Mouse (Mus musculus): ENCODE measurements around the gene Txndc2.

Gene Txndc2

DNA sequence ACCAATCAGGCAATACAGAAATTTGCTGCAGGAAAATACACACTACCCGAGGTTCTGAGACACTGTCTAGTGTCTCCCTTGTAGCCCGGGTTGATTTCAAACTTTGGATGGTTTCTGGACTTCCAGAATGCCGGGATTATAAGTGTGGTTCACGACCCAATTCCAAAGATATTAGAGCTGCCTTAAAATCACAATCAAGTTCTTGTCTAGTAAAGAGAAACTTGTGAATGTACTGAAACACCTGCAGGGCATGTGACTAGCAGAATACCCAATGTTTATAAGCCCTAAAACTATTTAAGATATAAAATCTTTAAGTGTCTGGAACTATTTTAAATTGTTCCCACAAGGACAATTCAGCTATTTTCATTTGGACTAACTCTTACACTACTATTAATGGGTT lies 30.2 kb downstream of the Txndc2 start:
- DNase-seq: no peak

DNA sequence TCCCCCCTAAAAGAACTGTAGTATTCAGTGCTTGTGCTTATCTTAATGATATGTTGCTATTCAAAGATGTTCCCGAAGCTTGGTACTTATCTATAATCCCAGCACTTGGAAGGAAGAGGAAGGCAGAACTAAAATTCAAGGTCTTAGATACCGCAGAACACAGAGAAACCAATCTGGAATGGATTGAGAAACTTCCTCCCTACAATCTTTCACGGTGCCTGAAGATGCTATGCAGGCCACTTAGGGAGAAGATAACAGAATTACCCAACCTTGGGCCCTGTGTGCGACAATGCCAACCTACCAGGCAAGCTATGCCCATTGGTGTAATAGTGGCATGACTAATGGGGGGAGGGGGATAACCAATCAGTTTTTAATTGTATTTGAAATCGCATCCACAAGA lies 33.2 kb downstream of the Txndc2 start:
- DNase-seq: no peak

DNA sequence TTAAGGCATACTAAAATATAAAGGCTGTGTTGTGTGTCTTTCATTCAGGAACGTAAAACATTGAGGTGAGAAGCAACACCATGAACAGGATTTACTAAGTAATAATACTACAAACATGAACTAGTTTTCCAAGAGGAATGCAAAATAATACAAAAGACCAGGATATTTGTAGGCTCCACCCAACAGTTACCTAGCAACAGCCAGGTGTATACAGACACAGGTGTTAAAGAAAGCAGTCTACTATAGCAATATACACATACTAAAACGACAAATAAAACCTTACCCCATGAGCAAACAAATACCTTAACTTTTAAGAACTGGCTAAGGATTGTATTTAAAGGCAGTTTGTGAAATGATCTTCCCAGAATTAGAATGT lies 33.7 kb downstream of the Txndc2 start:
- no peak for DNase-seq

DNA sequence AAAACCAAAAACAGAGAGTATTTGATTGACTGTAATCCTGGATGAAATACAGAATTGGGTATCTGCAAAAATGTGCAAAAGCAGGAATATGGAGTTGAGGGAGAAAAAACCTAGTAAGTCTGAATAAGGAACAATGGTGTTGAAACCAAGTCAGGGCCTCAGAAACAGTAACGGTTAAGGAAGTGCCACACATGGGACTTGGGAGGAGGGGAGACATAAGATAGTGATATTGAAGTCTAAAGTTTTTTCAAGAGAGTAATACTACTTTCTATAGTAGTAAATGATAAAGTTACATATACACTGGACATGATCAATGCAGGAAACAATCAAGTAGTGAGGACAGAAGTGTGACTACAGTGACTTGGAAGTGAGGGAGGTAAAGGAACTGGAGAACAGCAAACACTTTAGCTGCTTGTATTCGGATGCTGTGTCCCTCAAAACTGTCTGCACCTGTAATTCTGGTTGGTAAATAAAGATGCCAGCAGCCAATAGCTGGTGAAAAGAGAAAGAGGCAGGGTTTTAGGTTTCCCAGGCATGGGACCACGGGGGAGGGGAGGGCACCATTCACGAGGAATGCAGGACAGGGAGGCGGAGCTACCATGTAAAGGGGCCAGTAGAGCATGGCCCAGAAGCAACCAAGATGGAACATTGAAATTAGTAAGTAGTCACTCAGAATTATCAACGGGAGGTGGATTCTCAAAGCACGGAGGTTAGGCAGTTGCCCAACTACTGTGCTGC lies 34.2 kb downstream of the Txndc2 start:
- no peak for DNase-seq

DNA sequence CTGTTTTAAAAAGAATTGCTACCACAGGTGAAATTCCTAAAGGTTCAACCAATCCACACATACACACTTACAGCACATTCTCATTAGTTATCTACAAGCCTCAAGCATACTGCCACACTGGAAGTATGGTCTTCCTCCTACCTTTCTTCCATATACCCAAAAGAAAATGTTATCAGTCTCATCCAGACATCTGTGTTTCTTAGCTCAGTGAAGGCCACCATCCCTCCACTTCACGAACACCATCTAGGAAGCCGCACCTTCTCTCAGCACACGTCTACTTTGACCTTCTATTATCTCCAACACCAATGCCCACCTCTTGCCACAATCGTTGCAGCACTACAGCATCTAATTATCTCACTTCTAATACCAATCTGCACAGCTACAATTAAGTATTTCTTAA lies 36.0 kb downstream of the Txndc2 start:
- no peak for DNase-seq

DNA sequence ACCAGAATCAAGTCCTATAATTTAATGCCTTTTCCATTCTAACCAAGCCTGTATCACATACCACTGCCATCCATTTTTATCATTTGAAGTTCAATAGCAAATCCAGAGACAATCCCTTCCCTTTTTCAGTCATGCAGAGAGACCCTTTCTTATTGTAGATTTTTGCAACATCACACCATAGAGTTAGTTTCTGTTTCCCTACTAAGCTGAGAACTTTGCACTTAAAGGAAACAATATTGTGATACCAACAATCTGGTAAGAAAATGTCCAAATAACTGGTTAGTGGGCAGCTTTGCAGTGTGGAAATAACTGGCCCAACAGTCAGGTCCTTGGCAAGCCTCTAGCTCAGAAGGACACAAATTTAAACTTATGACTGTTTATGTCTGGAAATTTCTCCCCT lies 37.1 kb downstream of the Txndc2 start:
- no peak for DNase-seq

DNA sequence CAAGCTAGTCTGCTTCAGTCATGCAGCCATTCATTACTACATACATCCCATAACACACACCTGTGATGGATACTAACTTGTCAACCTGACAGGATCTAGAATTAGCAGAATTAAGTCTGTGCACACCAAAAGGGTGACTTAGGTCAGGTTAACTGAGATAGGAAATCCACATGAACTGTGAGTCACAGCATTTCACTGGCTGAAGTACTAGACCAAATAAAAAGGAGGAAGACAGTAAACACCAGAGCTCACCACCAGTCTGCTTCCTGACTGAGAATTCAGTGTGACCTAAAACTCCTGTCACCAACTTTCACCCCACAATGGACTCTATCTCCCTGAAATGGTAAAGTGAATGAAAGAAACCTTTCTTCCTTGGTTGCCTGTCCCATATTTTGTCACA lies 37.7 kb downstream of the Txndc2 start:
- DNase-seq: no peak

DNA sequence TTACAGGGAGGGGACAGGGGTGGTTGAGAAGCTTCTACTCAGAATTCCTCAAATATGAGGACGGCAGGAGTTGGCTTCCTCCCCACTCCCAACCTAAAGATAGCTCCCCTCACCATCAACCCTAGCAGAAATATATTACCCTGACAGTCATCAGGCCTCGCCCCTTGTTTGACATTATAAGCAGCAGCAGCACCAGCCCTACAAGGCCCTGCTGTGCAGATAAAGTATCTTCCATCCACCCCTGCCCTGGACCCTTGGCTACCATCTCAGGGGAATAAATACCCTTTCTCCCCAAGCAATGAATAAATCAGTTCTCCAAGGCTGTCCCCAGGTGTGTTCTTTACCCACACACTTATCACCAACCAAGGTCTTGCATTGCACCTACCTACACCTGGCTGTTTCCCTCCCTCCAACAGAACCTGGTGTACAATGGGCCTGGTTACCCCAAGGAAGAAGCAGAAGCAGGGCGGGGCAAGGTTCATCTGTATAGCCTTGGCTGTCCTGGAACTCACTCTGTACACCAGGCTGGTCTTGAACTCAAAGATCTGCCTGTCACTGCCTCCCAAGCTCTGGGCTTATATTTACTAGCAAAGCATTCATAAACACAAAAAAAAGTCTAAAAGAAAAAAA lies 44.0 kb downstream of the Txndc2 start:
- no peak for DNase-seq

DNA sequence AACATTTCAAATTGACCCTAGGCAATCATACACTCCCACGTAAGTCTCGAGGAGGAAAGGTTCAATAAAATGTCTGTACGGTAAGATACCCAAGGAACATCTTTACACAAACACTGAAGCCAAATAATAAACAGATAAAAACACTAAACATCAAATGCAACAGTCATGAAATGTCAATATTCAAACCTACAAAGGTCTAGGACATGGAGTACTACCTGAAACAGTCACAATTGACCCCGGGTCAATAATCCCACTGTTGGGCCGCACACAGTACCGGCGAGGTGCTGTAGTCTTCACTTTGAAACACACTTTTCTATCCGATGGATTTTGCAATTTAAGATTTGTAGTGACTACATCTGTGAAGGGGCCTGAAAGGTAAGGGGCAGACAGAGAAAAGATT lies 47.3 kb downstream of the Txndc2 start:
- DNase-seq: no peak
